Mouse (Mus musculus): Measurements from ENCODE around the gene Skiv2l. TPM values are rescaled to one million over a fixed set of nuclear protein-coding genes. Genes with fewer than 3 reads are reported as not detected.

Gene Skiv2l
- total RNA-seq, 2 experiments from 2014 or later: 17.0 to 20.0 TPM

GRCm38 (mm10) chr17:34881166-34881565 is 31.2 kb upstream of the Skiv2l start:
- intact Hi-C loops (cut with DNase I): no loop called here
- DNase-seq: no peak

DNA sequence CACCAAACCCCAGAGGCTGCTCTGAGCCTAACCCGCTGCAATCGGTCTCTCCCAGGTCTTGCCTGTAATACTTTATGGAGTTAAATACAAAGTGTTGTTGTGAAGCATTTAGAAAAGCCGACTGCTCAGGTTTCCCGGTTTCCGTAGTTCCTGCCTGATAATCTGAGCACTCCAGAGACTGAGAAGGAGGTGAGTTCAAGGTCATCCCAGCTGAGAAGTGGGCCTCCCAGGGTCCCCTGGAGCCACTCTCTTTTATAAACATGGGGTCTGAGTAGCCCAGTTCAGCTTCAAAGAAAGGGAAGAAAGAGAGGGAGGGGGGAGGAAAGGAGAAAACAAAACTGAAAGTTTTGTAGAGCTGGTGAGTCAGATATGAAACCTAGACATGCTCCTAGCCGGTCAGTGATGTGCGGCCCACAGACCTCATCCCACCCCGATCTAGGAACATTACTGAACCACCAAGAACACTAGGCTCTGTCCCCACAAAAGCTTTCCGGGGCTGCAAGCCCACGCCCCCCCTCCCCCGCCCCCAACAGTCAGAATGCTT is 29.4 kb upstream of the Skiv2l start, which contains the start of gene Zbtb12:
TSS of gene Zbtb12 (plus strand) at position 148 of the 544 bp plus-strand sequence.
- intact Hi-C loops (cut with DNase I): no loop called here
- no peak for DNase-seq

DNA sequence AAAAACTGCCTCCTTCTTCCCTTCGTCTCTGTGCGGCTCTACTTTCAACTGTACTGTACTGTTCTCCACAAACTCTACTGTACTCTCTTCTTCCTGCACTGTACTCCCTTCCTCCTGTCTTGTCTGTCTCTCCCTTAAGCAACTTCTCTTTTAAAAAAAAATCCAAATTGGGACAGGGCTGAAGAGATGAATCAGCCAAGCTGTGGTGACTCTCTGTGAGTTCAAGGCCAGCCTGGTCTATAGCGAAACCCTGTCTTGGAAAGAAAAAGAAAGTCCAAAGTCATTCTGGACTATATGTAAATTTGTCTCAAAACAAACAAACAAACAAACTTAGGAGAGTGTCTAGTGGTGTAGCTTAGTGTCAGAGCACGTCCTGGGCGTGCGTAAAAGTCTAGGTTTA is 24.3 kb upstream of the Skiv2l start:
- DNase-seq: no peak
- intact Hi-C loops (cut with DNase I): no loop called here

GRCm38 (mm10) chr17:34865981-34866380 is 16.0 kb upstream of the Skiv2l start:
- no peak for DNase-seq
- intact Hi-C loops (cut with DNase I): no loop called here

DNA sequence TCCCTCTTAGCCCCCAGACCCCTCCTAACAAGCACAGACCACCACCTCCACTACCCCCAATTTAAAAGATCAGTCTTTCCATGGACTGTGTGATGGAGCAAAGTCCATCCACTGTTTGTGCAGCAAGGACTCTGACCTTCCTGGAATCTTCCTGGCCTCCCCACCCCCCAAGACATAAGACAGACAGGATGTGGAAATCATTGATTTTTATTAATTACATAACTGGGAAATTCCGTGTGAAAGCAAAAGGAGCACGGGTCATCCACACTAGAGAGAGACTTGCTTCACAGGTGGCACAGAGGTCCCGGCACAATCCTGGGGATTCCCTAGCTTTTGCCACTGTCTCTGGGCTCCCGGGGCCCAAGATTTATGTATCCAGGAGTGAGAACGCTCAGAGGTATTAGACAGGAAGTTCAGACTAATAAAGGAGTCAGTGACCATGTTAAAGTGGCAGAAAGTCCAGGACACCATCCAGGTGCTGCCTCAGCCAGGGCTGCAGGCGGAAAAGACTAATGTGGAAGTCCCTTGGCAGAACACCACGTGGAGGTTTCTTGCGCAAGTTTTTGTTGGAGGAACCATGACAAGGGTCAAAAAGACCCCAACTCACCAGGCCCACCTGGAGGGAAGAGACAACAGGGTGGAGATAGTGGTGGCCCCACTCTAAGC is 12.5 kb upstream of the Skiv2l start, which contains the start of gene Cfb:
TSS of gene Cfb (minus strand) at position 103 of the 666 bp plus-strand sequence.
- intact Hi-C loops (cut with DNase I): no loop called here
- DNase-seq: no peak

GRCm38 (mm10) chr17:34861704-34862415 is 11.8 kb upstream of the Skiv2l start:
- peak in 1 of 2 experiments; percentile 23 for DNase-seq
- intact Hi-C loops (cut with DNase I): no loop called here

- DNase-seq: no peak
- intact Hi-C loops (cut with DNase I): no loop called here
These were observed 10.5 kb upstream of the Skiv2l start for GRCm38 (mm10) chr17:34860514-34860913.

DNA sequence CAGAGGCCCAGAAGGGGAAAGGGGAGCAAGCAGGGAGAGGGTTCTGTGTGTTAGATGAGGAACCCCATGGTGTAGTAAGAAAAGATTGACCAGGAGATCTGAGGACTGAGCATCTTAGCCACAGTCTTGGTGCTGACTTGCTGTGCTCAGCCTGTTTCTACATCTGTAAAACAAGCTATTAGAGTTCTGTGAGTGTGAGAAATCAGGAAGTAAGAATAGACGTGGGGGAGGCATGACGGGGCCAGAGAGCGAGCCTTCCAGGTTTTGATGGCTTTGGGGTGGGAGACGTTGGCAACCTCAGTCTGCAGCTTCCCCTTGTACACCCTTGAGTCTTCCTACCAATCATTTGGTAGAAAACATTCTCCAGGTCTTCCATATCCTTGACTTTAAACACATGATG is 8.7 kb upstream of the Skiv2l start:
- no peak for DNase-seq
- intact Hi-C loops (cut with DNase I): no loop called here

DNA sequence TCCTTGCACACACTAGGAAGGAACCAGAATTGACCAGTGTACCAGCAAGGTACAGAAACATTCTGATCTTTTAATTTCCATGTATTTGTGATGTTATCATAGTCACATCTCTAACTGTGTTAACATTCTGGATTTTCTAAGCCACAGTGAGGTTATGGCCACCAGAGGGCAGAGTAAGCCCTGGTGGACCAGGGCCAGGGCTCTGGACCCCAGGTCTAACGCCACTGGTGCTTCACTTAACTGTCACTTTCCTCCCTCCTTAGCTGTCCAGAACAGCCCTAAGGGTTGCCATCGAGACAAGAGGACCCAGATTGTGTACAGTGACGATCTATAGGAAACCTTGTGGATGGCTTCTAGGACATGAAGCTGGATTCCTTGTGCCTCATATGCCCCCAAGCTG is 5.8 kb upstream of the Skiv2l start:
- intact Hi-C loops (cut with DNase I): loop anchor here (2.0 kb wide), 1 partner anchor 127 kb away; no protein-coding TSS in a partner anchor
- peak in 1 of 2 experiments; percentile 29 for DNase-seq

- intact Hi-C loops (cut with DNase I): loop anchor here (1.0 kb wide), 1 partner anchor 58 kb away; no protein-coding TSS in a partner anchor
- DNase-seq: no peak
These were observed 4.8 kb upstream of the Skiv2l start for GRCm38 (mm10) chr17:34854761-34855160.

- no peak for DNase-seq
- intact Hi-C loops (cut with DNase I): no loop called here
These were observed 3.5 kb upstream of the Skiv2l start for GRCm38 (mm10) chr17:34853511-34853910.

- intact Hi-C loops (cut with DNase I): no loop called here
- DNase-seq: no peak
These were observed 611 bp upstream of the Skiv2l start for GRCm38 (mm10) chr17:34850517-34851125.

- no peak for DNase-seq
- intact Hi-C loops (cut with DNase I): loop anchor here (10.0 kb wide), 1 partner anchor 677 kb away; no protein-coding TSS in a partner anchor
These were observed 2.4 kb downstream of the Skiv2l start for GRCm38 (mm10) chr17:34847615-34848014.

- no peak for DNase-seq
- intact Hi-C loops (cut with DNase I): loop anchor here (10.0 kb wide), 1 partner anchor 678 kb away; no protein-coding TSS in a partner anchor
These were observed 2.8 kb downstream of the Skiv2l start for GRCm38 (mm10) chr17:34847192-34847591.

GRCm38 (mm10) chr17:34844884-34845283 is 5.1 kb downstream of the Skiv2l start:
- intact Hi-C loops (cut with DNase I): loop anchor here (10.0 kb wide), 1 partner anchor 680 kb away; no protein-coding TSS in a partner anchor
- no peak for DNase-seq

DNA sequence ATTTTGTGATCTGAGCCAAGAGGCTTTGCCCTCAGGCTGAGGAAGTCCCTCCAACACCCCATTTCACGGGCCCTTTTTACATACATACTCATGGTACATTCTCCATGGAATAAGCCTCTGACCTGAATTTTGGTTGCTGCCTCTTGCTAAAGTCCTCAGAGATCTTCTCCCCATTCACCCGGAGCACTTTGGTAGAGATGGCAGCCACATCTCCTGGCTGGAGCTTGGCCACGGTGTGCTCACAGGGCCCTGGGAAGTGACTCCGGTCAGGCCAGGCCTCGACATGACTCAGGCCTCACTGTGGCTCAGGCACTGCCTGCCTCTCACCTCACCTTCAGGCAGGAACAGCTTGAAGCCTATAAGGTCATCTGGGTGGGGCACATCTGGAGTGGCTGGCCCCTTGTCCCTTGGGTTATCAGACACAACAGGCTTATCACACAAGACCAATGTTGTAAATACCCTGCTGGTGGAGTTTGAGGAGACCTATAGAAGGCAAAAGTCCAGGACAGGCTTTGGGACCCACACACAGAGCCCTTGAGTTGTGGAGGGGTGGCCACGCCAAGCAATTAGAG is 9.2 kb downstream of the Skiv2l start:
- intact Hi-C loops (cut with DNase I): loop anchor here (10.0 kb wide), 1 partner anchor 684 kb away; no protein-coding TSS in a partner anchor

GRCm38 (mm10) chr17:34838785-34839184 is 11.2 kb downstream of the Skiv2l start:
- no peak for DNase-seq
- intact Hi-C loops (cut with DNase I): loop anchor here (10.0 kb wide), 1 partner anchor 194 kb away; the partner anchor contains the start of genes Atf6b and Fkbpl

More for the DNA sequence above, 9.2 kb downstream of the Skiv2l start:
- DNase-seq: no peak

DNA sequence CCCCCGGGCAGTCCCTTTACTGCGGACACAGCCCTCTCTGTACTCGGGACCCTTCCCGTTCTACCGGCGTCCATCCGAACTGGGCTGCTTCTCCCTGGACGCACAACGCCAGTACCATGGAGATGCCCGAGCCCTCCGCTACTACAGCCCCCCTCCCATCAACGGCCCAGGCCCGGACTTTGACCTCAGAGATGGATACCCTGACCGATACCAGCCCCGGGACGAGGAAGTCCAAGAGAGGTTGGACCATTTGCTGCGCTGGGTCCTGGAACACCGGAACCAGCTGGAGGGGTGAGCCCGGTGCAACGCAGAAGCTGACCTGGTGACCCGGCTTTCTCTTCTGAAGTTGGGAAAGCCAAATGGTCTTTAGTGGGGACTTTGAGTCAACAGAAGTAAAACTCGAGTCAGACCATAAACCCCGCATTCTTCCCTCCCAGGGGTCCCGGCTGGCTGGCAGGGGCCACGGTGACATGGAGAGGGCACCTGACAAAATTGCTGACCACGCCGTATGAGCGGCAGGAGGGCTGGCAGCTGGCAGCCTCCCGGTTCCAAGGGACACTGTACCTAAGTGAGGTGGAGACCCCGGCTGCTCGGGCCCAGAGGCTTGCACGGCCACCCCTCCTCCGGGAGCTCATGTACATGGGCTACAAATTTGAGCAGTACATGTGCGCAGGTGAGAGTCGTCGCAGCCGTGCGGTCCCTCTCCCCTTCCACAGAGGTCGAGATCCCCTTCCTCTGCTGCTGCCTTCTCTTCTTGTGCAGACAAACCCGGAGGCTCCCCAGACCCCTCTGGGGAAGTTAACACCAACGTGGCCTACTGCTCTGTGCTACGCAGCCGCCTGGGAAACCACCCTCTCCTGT is 12.3 kb downstream of the Skiv2l start:
- no peak for DNase-seq
- intact Hi-C loops (cut with DNase I): loop anchor here (10.0 kb wide), 1 partner anchor 193 kb away; the partner anchor contains the start of genes Atf6b and Fkbpl

DNA sequence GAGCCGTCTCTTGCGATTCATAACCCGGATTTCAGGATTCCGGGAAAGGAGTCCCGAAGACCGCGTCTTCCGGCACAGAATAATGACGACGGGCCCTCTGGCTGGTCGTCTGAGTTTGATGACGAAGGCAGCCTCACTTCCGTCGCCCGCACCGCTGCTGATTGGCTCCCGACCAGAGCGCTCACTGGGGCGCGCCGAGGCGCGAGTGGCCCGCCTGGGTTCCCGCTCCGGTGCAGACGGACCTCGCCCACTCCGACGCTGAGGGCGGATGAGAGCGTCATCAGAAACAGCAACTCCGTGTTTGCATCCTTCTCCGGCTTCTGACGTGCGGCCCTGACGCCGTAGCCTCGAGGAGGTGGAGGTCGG is 13.2 kb downstream of the Skiv2l start, which contains the start of the genes Stk19 and Dxo:
TSS of gene Stk19 (minus strand) at position 90 of the 366 bp plus-strand sequence.
TSS of gene Dxo (plus strand) at position 164 of the 366 bp plus-strand sequence.
- peak; percentile 92 to 93 for DNase-seq
- intact Hi-C loops (cut with DNase I): loop anchor here (10.0 kb wide), 1 partner anchor 192 kb away; the partner anchor contains the start of genes Atf6b and Fkbpl

All from gastrocnemius, postnatal 36 days (tissue).